Mouse (Mus musculus): ENCODE data around the gene Tnfrsf4. TPM values are rescaled to one million over a fixed set of nuclear protein-coding genes. Genes with fewer than 3 reads are reported as not detected.
A peak's percentile ranks its signal among the peaks of the same experiment; 100 is the strongest.

Gene Tnfrsf4
- polyA plus RNA-seq, 1 experiment from 2014 or later = 4.9 TPM

DNA sequence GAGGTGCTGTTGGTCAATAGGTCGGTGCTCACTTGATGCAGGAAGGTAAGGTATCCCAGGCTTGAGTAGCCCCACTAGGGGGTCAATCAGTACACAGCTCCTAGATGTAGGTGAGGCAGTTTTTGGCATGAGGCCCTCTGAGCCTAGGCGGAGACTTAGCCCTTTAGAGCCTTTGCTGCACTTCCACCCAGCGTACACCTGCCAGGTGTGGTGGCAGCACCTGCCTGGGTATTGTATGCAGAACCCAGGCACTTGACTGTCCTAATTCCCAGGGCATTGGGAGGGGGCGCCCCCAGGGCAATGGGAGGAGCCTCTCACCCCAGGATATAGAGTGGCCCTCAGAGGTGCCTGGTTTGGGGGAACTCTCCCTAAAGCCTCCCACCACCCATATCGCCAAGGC is 41.5 kb downstream of the Tnfrsf4 start:
- TF ChIP-seq CTCF (IDR thresholded peaks at IDR 0.05) = peak; percentile 29; the same call in 1 of the 2 replicates
- TF ChIP-seq EP300 (IDR thresholded peaks at IDR 0.05) = no peak
- Histone ChIP-seq H3K4me3 (ENCODE audit: low read depth, low read length) (no peak overlapping the region), H3K4me2 (replicated peaks; ENCODE audit: low read depth, low read length) (no peak overlapping the region), H3K27me3 (replicated peaks; ENCODE audit: insufficient read depth, low read length) (no peaks in the 10 kb centered on the region), H3K36me3 (ENCODE audit: insufficient read depth, low read length) (no peaks in the 10 kb centered on the region), H3K9me3 (ENCODE audit: low read length) (no peaks in the 10 kb centered on the region), H3K9ac (replicated peaks; ENCODE audit: low read depth) (no peak overlapping the region), H3K27ac (ENCODE audit: low read length) (no peak overlapping the region), H3K4me1 (ENCODE audit: insufficient read depth, low read depth, low read length) (no peaks in the 10 kb centered on the region)
- WGBS = 75% methylated on average over 5 of the region's 5 CpGs
- ATAC-seq (no peak), DNase-seq (ENCODE audit: low spot score) (no peak)

DNA sequence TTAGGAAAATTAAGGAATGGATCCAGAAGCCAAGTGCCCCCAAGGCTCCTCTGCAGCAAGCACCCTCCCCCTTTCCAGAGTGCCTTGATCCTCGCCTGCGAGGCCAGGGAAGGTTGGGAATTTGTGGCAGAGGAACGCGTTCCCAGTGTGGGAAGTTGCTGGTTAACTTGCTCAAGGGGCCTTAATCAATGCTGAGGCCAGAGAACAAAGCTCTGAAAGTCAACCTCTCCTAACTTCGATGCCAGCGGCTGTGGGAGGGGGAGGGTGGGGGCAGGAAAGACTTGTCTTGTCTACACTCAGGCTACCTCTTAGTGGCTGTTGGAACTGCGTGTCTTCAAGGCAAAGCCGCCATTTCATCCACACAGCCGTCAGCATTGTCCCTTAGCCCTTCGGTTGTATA is 44.1 kb downstream of the Tnfrsf4 start:
- DNase-seq (ENCODE audit: low spot score) = no peak
- WGBS = 42% methylated on average over 10 of the region's 10 CpGs
- ATAC-seq = no peak
- Histone ChIP-seq H3K36me3 (ENCODE audit: insufficient read depth, low read length) (no peaks in the 10 kb centered on the region), H3K27ac (ENCODE audit: low read length) (peak overlapping the region; percentile 38; the same call in 1 of the 2 replicates), H3K9me3 (ENCODE audit: low read length) (no peaks in the 10 kb centered on the region), H3K4me2 (replicated peaks; ENCODE audit: low read depth, low read length) (peak overlapping the region; percentile 56), H3K27me3 (replicated peaks; ENCODE audit: insufficient read depth, low read length) (no peaks in the 10 kb centered on the region), H3K9ac (replicated peaks; ENCODE audit: low read depth) (no peak overlapping the region), H3K4me3 (ENCODE audit: low read depth, low read length) (peak overlapping the region; percentile 43), H3K4me1 (ENCODE audit: insufficient read depth, low read depth, low read length) (no peaks in the 10 kb centered on the region)
- no peak for TF ChIP-seq CTCF (IDR thresholded peaks at IDR 0.05)
- no peak for TF ChIP-seq EP300 (IDR thresholded peaks at IDR 0.05)

- Histone ChIP-seq H3K27ac (ENCODE audit: low read length) (peak overlapping the region; percentile 97), H3K9ac (replicated peaks; ENCODE audit: low read depth) (peak overlapping the region; percentile 51), H3K4me2 (replicated peaks; ENCODE audit: low read depth, low read length) (peak overlapping the region; percentile 56)
Measured at GRCm38 (mm10) chr4:156058826-156059225, 45.2 kb downstream of the Tnfrsf4 start.

GRCm38 (mm10) chr4:156059261-156059660 is 45.6 kb downstream of the Tnfrsf4 start, which contains the start of gene Ttll10:
TSS of gene Ttll10 (minus strand) at chr4:156059414.
- H3K27ac ChIP-seq (ENCODE audit: low read length) = peak within 1 kb of the TSS; percentile 97
- H3K4me2 ChIP-seq (replicated peaks; ENCODE audit: low read depth, low read length) = peak within 1 kb of the TSS; percentile 56
- WGBS = 15% methylated on average over 5 of the region's 5 CpGs
- H3K9ac ChIP-seq (replicated peaks; ENCODE audit: low read depth) = peak within 1 kb of the TSS; percentile 51
- peak; percentile 16 for TF ChIP-seq CTCF (IDR thresholded peaks at IDR 0.05)
- no peak for TF ChIP-seq EP300 (IDR thresholded peaks at IDR 0.05)
- ATAC-seq (peak; percentile 89), DNase-seq (ENCODE audit: low spot score) (peak; percentile 86)
- H3K27me3 ChIP-seq (replicated peaks; ENCODE audit: insufficient read depth, low read length) = no peaks in the 10 kb centered on the region
- peak within 1 kb of the TSS; percentile 43 for H3K4me3 ChIP-seq (ENCODE audit: low read depth, low read length)
- no peaks in the 10 kb centered on the region for H3K36me3 ChIP-seq (ENCODE audit: insufficient read depth, low read length)
- no peaks in the 10 kb centered on the region; the same call in 1 of the 2 replicates for H3K4me1 ChIP-seq (ENCODE audit: insufficient read depth, low read depth, low read length)
- H3K9me3 ChIP-seq (ENCODE audit: low read length) = no peaks in the 10 kb centered on the region

More at GRCm38 (mm10) chr4:156058826-156059225, 45.2 kb downstream of the Tnfrsf4 start:
- H3K9me3 ChIP-seq (ENCODE audit: low read length) = no peaks in the 10 kb centered on the region
- TF ChIP-seq CTCF (IDR thresholded peaks at IDR 0.05) = no peak
- TF ChIP-seq EP300 (IDR thresholded peaks at IDR 0.05) = no peak
- H3K4me3 ChIP-seq (ENCODE audit: low read depth, low read length) = peak overlapping the region; percentile 43
- no peaks in the 10 kb centered on the region for H3K4me1 ChIP-seq (ENCODE audit: insufficient read depth, low read depth, low read length)
- ATAC-seq (no peak), DNase-seq (ENCODE audit: low spot score) (no peak)
- 55% methylated on average over 9 of the region's 9 CpGs for WGBS
- no peaks in the 10 kb centered on the region for H3K36me3 ChIP-seq (ENCODE audit: insufficient read depth, low read length)
- H3K27me3 ChIP-seq (replicated peaks; ENCODE audit: insufficient read depth, low read length) = no peaks in the 10 kb centered on the region

GRCm38 (mm10) chr4:156059713-156060112 is 46.1 kb downstream of the Tnfrsf4 start:
- H3K36me3 ChIP-seq (ENCODE audit: insufficient read depth, low read length) = no peaks in the 10 kb centered on the region
- WGBS = 26% methylated on average over 10 of the region's 10 CpGs
- H3K4me1 ChIP-seq (ENCODE audit: insufficient read depth, low read depth, low read length) = no peaks in the 10 kb centered on the region; the same call in 1 of the 2 replicates
- no peaks in the 10 kb centered on the region for H3K9me3 ChIP-seq (ENCODE audit: low read length)
- ATAC-seq (peak; percentile 97), DNase-seq (ENCODE audit: low spot score) (peak; percentile 95)
- peak overlapping the region; percentile 43 for H3K4me3 ChIP-seq (ENCODE audit: low read depth, low read length)
- H3K27me3 ChIP-seq (replicated peaks; ENCODE audit: insufficient read depth, low read length) = no peaks in the 10 kb centered on the region
- peak overlapping the region; percentile 56 for H3K4me2 ChIP-seq (replicated peaks; ENCODE audit: low read depth, low read length)
- TF ChIP-seq EP300 (IDR thresholded peaks at IDR 0.05) (peak; percentile 64), CTCF (IDR thresholded peaks at IDR 0.05) (no peak)
- peak overlapping the region; percentile 97 for H3K27ac ChIP-seq (ENCODE audit: low read length)
- peak overlapping the region; percentile 51 for H3K9ac ChIP-seq (replicated peaks; ENCODE audit: low read depth)

DNA sequence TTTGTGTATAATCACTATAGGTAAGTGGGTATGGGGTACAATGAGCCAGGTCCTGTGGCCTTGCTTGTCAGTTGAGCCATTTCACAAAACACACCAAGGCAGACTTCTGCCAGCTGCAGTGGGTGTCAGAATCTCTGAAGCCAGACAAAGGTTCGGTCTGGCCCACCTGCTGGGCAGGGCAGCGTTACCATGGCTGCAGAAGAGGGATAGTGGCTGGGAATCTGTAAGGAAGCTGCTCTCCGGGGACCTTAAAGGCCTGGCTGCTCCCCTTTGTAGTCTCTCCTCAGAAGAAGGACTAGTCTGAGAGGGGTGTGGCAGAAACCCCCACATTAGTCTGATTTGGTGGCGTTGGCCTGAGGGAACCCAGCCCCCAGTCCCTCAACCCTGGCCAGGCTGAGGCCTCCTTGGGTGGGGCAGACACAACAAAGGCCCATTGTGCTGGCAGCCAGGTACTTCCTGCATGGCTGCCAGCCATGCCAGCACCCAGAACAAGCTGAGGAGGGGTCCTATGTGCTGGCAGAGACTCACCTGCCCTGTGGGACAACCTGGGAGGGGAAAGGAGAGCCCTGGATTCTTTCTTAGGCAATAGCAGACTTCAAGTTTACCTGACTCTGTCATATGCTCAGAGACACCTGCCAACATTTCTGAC is 50.3 kb downstream of the Tnfrsf4 start:
- ATAC-seq (no peak), DNase-seq (ENCODE audit: low spot score) (no peak)
- Histone ChIP-seq H3K27me3 (replicated peaks; ENCODE audit: insufficient read depth, low read length) (no peaks in the 10 kb centered on the region), H3K9ac (replicated peaks; ENCODE audit: low read depth) (no peak overlapping the region), H3K4me1 (ENCODE audit: insufficient read depth, low read depth, low read length) (peaks cover 6% of the 10 kb centered on the region; the same call in 1 of the 2 replicates), H3K4me3 (ENCODE audit: low read depth, low read length) (no peak overlapping the region), H3K36me3 (ENCODE audit: insufficient read depth, low read length) (no peaks in the 10 kb centered on the region), H3K9me3 (ENCODE audit: low read length) (no peaks in the 10 kb centered on the region), H3K4me2 (replicated peaks; ENCODE audit: low read depth, low read length) (no peak overlapping the region), H3K27ac (ENCODE audit: low read length) (0 out of 2 replicates have a peak overlapping the region, but pooled peaks have one; percentile 9)
- TF ChIP-seq EP300 (IDR thresholded peaks at IDR 0.05) (no peak), CTCF (IDR thresholded peaks at IDR 0.05) (no peak)
- WGBS = 9% methylated on average over 4 of the region's 4 CpGs
